Mouse (Mus musculus) embryonic facial prominence, embryonic 15.5 days (tissue): ENCODE data around the gene Cops2. TPM values are rescaled to one million over a fixed set of nuclear protein-coding genes. Genes with fewer than 3 reads are reported as not detected.

ENCODE experiments used
- ATAC-seq: fragments of 200-750 bp; cut with Nextera tagmentation; 2 replicates; pipeline ENCODE4 v1.8.0; 2017; ENCODE audit warnings: low read depth, moderate TSS enrichment; ENCODE audit not compliant: insufficient number of reproducible peaks, low FRiP score, low TSS enrichment
- H3K27ac ChIP-seq: fragments of 300-500 bp; sonication (generic); replicated peaks from 2 replicates; pipeline ENCODE4 v1.5.1; 2015; ENCODE audit warnings: mild to moderate bottlenecking, inconsistent platforms
- H3K27me3 ChIP-seq: fragments of 300-500 bp; sonication (generic); 2 replicates; pipeline ENCODE4 v1.6.1; 2015; ENCODE audit warnings: inconsistent platforms
- H3K36me3 ChIP-seq: fragments of 300-500 bp; sonication (generic); 2 replicates; pipeline ENCODE4 v1.6.1; 2015; ENCODE audit warnings: mild to moderate bottlenecking, inconsistent platforms
- H3K4me1 ChIP-seq: fragments of 300-500 bp; sonication (generic); 2 replicates; pipeline ENCODE4 v1.6.1; 2015; ENCODE audit warnings: inconsistent platforms
- H3K4me2 ChIP-seq: fragments of 300-500 bp; sonication (generic); replicated peaks from 2 replicates; pipeline ENCODE4 v1.6.1; 2015; ENCODE audit warnings: mild to moderate bottlenecking, inconsistent platforms
- H3K4me3 ChIP-seq: fragments of 300-500 bp; sonication (generic); replicated peaks from 2 replicates; pipeline ENCODE4 v1.5.1; 2015; ENCODE audit warnings: mild to moderate bottlenecking, inconsistent platforms
- H3K9ac ChIP-seq: fragments of 300-500 bp; sonication (generic); 2 replicates; pipeline ENCODE4 v1.6.1; 2015; ENCODE audit warnings: inconsistent platforms
- H3K9me3 ChIP-seq: fragments of 300-500 bp; sonication (generic); replicated peaks from 2 replicates; pipeline ENCODE4 v1.6.1; 2016; ENCODE audit warnings: inconsistent platforms
- WGBS: fragments of 180-500 bp; shearing (Covaris S2); methylation state at CpG from one replicate; pipeline ENCODE4 v1.1.7; 2015; 5-methylcytosine and 5-hydroxymethylcytosine counted together
- polyA plus RNA-seq: library from polyadenylated mRNA; unstranded; fragments of >200 nt; fragmentation: Nextera tagmentation; extraction: Ambion mirVana; gene quantifications from 2 replicates; pipeline ENCODE4 v1.2.1, GENCODE M21; 2015

Cops2 gene
- polyA plus RNA-seq, 1 experiment from 2014 or later: 72.0 TPM

DNA sequence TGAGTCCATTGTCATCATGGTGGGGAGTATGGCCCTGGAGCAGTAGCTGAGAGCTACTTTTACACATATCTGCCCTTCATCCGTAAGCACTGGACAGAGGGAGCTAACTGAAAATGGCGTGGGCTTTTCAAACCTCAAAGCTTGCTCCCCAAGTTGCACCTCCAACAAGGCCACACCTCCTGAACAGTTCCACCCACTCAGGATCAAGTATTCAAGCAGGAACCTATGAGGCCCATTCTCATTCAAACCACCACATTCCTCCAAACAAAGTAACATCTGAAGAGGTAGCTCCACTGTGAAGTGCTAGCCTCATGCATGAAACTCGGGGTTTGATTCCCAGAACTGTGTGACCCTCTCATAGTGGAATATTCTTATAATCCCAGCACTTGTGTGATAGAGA, 9.4 kb upstream of the Cops2 start:
- ATAC-seq: no peak
- Histone ChIP-seq H3K4me2 (no peak overlapping the region), H3K36me3 (no peaks in the 10 kb centered on the region), H3K4me3 (no peak overlapping the region), H3K9ac (no peak overlapping the region), H3K27me3 (no peaks in the 10 kb centered on the region), H3K9me3 (no peaks in the 10 kb centered on the region), H3K4me1 (peaks cover 13% of the 10 kb centered on the region), H3K27ac (no peak overlapping the region)
- WGBS: 85% methylated on average over 3 of the region's 3 CpGs

- ATAC-seq: peak; percentile 72
- Histone ChIP-seq H3K9me3 (no peaks in the 10 kb centered on the region), H3K9ac (peak overlapping the region; percentile 39), H3K4me2 (peak overlapping the region; percentile 71), H3K27ac (peak overlapping the region; percentile 14; the same call in 1 of the 2 replicates), H3K36me3 (no peaks in the 10 kb centered on the region), H3K4me1 (peaks cover 13% of the 10 kb centered on the region), H3K4me3 (peak overlapping the region; percentile 64), H3K27me3 (no peaks in the 10 kb centered on the region)
- WGBS: 3% methylated on average over 23 of the region's 23 CpGs
Observed at GRCm38 (mm10) chr2:125866058-125866740, 7.3 kb upstream of the Cops2 start.

GRCm38 (mm10) chr2:125865585-125865984, 6.6 kb upstream of the Cops2 start:
- Histone ChIP-seq H3K27me3 (no peaks in the 10 kb centered on the region), H3K4me3 (peak overlapping the region; percentile 64), H3K36me3 (no peaks in the 10 kb centered on the region), H3K9me3 (no peaks in the 10 kb centered on the region), H3K27ac (no peak overlapping the region), H3K4me1 (peaks cover 13% of the 10 kb centered on the region), H3K4me2 (peak overlapping the region; percentile 71), H3K9ac (no peak overlapping the region)
- no peak for ATAC-seq

- no peaks in the 10 kb centered on the region for H3K9me3 ChIP-seq
- ATAC-seq: no peak
- 89% methylated on average over 1 of the region's 1 CpGs for WGBS
- H3K27ac ChIP-seq: no peak overlapping the region
- H3K9ac ChIP-seq: no peak overlapping the region
- H3K4me3 ChIP-seq: no peak overlapping the region
- no peaks in the 10 kb centered on the region for H3K36me3 ChIP-seq
- H3K27me3 ChIP-seq: no peaks in the 10 kb centered on the region
- H3K4me2 ChIP-seq: no peak overlapping the region
- H3K4me1 ChIP-seq: peaks cover 13% of the 10 kb centered on the region
Observed at GRCm38 (mm10) chr2:125864551-125864950, 5.6 kb upstream of the Cops2 start.

- no peak for ATAC-seq
- H3K27me3 ChIP-seq: no peaks in the 10 kb centered on the region
- H3K4me2 ChIP-seq: no peak overlapping the region
- H3K9ac ChIP-seq: no peak overlapping the region
- no peaks in the 10 kb centered on the region for H3K9me3 ChIP-seq
- H3K4me1 ChIP-seq: peaks cover 13% of the 10 kb centered on the region
- no peak overlapping the region for H3K27ac ChIP-seq
- H3K36me3 ChIP-seq: no peaks in the 10 kb centered on the region
- 80% methylated on average over 3 of the region's 3 CpGs for WGBS
- no peak overlapping the region for H3K4me3 ChIP-seq
Observed at GRCm38 (mm10) chr2:125863799-125864198, 4.9 kb upstream of the Cops2 start.

GRCm38 (mm10) chr2:125857707-125858106, 1.2 kb downstream of the Cops2 start:
- Histone ChIP-seq H3K27ac (no peak overlapping the region), H3K9me3 (no peaks in the 10 kb centered on the region), H3K27me3 (no peaks in the 10 kb centered on the region), H3K4me3 (peak overlapping the region; percentile 81), H3K9ac (no peak overlapping the region), H3K4me1 (0 out of 2 replicates have a peak, but pooled peaks cover 2% of the 10 kb centered on the region), H3K4me2 (peak overlapping the region; percentile 64), H3K36me3 (no peaks in the 10 kb centered on the region)
- WGBS: 37% methylated on average over 3 of the region's 3 CpGs
- no peak for ATAC-seq

DNA sequence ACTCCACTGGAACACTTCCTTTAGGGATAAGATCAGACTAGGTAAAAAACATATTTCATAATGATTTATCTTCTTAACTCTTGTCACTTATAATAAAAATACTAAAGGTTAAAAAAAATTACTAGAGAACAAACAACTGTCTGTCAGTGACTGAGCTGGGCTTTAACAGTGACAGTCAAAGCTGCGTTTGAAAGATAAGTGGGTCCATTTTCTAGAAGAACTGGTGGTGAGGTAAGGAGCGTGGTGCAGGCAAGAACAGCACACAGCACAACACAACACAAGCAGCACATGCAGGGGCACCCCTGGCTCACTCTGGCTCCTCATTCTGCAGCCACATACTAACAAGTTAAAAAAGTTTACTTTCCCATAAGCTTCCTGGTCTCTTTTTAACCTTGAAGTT, 7.7 kb downstream of the Cops2 start:
- Histone ChIP-seq H3K4me1 (no peaks in the 10 kb centered on the region), H3K9ac (no peak overlapping the region), H3K9me3 (no peaks in the 10 kb centered on the region), H3K27me3 (no peaks in the 10 kb centered on the region), H3K27ac (no peak overlapping the region), H3K4me2 (no peak overlapping the region), H3K4me3 (no peak overlapping the region), H3K36me3 (peaks cover 14% of the 10 kb centered on the region)
- WGBS: 81% methylated on average over 2 of the region's 2 CpGs
- no peak for ATAC-seq

DNA sequence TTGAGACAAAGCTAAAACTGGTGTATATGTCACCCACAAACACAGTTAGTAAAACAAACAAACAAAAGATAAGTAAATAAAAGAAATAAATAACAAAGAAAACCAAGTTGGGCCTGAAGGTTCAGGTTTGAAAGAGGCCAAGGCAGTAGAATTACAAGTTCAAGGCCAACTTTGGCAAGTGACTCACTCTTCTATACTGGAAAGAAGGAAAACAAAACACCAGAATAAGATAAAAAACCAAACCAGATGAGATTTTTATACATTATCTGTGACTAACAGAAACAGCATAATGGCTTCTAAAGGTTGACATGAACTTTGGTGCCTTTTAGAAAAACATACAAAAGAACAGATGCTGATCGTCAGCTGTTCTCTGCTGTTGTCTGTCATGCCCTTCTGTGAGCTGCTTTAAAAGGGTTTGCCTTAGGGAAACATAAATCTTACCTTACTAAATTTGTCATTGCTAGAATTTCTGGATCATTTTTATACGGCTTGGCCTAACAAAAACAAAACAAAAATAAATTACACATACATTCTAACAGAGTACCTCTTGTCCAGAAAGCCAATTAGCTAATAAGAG, 20.1 kb downstream of the Cops2 start:
- no peaks in the 10 kb centered on the region for H3K27me3 ChIP-seq
- no peak for ATAC-seq
- H3K9me3 ChIP-seq: no peaks in the 10 kb centered on the region
- H3K27ac ChIP-seq: no peak overlapping the region
- peaks cover 63% of the 10 kb centered on the region for H3K36me3 ChIP-seq
- no peak overlapping the region for H3K9ac ChIP-seq
- H3K4me3 ChIP-seq: no peak overlapping the region
- H3K4me2 ChIP-seq: no peak overlapping the region
- no peaks in the 10 kb centered on the region for H3K4me1 ChIP-seq
- 84% methylated on average over 2 of the region's 2 CpGs for WGBS

DNA sequence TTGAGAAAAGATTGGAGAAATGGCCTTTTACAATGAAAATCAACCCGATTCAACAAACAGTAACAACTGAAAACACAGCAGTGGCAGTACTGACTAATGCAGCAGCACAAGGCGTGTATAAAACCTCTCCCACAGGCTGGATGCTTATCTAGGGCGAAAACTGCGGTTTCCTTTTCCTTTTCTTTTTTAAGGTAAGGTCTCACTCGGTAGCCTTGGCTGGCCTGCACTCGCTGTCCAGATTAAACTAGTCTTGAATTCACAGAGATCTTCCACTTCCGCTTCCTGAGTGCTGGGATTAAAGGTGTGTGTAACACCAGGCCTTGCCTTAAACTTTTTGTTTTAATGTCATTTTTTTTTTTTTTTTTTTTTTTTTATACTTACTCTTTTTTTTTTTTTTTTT, 20.8 kb downstream of the Cops2 start:
- no peak overlapping the region for H3K27ac ChIP-seq
- no peak overlapping the region for H3K9ac ChIP-seq
- H3K4me2 ChIP-seq: no peak overlapping the region
- H3K4me1 ChIP-seq: no peaks in the 10 kb centered on the region
- H3K9me3 ChIP-seq: no peaks in the 10 kb centered on the region
- H3K4me3 ChIP-seq: no peak overlapping the region
- no peak for ATAC-seq
- peaks cover 65% of the 10 kb centered on the region for H3K36me3 ChIP-seq
- WGBS: 92% methylated on average over 7 of the region's 7 CpGs
- no peaks in the 10 kb centered on the region for H3K27me3 ChIP-seq

DNA sequence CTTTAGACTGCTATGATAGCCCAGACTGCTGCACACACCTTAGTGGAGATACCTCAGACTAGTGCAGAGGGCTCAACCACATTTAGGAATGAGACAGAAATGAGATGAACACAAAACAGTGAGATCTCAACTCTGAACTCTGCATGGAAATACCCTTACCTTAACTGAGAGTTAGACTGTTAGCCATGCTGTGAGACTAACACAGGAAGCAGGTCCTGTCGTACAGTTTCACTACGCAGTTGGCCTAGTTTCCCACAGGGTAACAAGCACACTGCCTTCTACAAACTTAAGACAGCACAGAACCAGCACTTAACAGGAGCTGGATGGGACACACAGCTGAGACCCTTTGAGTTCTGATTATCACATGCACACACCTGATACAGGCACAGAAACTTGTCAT, 29.0 kb downstream of the Cops2 start:
- Histone ChIP-seq H3K4me3 (no peak overlapping the region), H3K9me3 (no peaks in the 10 kb centered on the region), H3K27me3 (no peaks in the 10 kb centered on the region), H3K27ac (no peak overlapping the region), H3K36me3 (peaks cover 39% of the 10 kb centered on the region), H3K4me2 (no peak overlapping the region), H3K4me1 (no peaks in the 10 kb centered on the region), H3K9ac (no peak overlapping the region)
- WGBS: 91% methylated on average over 2 of the region's 2 CpGs
- ATAC-seq: no peak

- Histone ChIP-seq H3K27me3 (no peaks in the 10 kb centered on the region), H3K36me3 (peaks cover 22% of the 10 kb centered on the region), H3K9ac (no peak overlapping the region), H3K4me3 (no peak overlapping the region), H3K4me2 (no peak overlapping the region), H3K27ac (no peak overlapping the region), H3K4me1 (no peaks in the 10 kb centered on the region), H3K9me3 (no peaks in the 10 kb centered on the region)
- WGBS: 83% methylated on average over 4 of the region's 4 CpGs
- no peak for ATAC-seq
Observed at GRCm38 (mm10) chr2:125827898-125828297, 31.0 kb downstream of the Cops2 start.

GRCm38 (mm10) chr2:125826201-125826600, 32.7 kb downstream of the Cops2 start:
- ATAC-seq: no peak
- Histone ChIP-seq H3K4me2 (no peak overlapping the region), H3K4me3 (no peak overlapping the region), H3K9me3 (no peaks in the 10 kb centered on the region), H3K27ac (no peak overlapping the region), H3K36me3 (peaks cover 10% of the 10 kb centered on the region), H3K9ac (no peak overlapping the region), H3K4me1 (no peaks in the 10 kb centered on the region), H3K27me3 (no peaks in the 10 kb centered on the region)
- 60% methylated on average over 4 of the region's 4 CpGs for whole genome bisulfite sequencing
